Mouse (Mus musculus): ENCODE results near the gene Fam181a. TPM values are rescaled to one million over a fixed set of nuclear protein-coding genes. Genes with fewer than 3 reads are reported as not detected.

The Fam181a gene
- polyA plus RNA-seq, 1 experiment from 2014 or later: 57.7 TPM

DNA sequence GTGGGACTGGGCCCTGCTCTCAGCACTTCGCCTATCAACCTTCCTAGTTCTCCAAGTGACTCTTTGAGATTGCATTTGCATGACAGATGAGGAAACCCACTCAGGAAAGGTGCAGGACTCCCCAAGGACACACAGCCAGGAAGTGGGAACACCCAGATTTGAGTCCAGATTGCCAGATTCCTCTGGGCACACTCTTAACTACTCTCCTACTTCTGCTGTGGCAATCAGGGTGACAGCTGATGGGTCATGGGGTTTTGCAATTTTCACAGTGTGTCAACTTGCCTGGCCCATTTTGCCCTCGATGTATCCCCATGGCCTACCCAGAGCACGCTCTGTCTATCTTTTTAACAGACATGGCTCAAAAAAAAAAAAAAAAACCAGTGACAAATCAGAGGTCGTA, 15.8 kb downstream of the Fam181a start:
- Histone ChIP-seq H3K36me3 (ENCODE audit: control insufficient read depth, insufficient read depth, low read length) (no peaks in the 10 kb centered on the region), H3K4me1 (ENCODE audit: control insufficient read depth, insufficient read depth, low read length) (0 out of 2 replicates have a peak, but pooled peaks cover 4% of the 10 kb centered on the region), H3K27ac (ENCODE audit: low read depth, low read length) (no peak overlapping the region), H3K9me3 (ENCODE audit: control insufficient read depth, low read length) (no peaks in the 10 kb centered on the region), H3K27me3 (ENCODE audit: control insufficient read depth, insufficient read depth, low read length) (peaks cover 15% of the 10 kb centered on the region), H3K9ac (ENCODE audit: low read length) (no peak overlapping the region), H3K4me2 (no peak overlapping the region), H3K4me3 (ENCODE audit: low read depth, low read length) (no peak overlapping the region)
- WGBS: 61% methylated on average over 4 of the region's 4 CpGs
- no peak for DNase-seq (ENCODE audit: low spot score, missing footprints)
- no peak for ATAC-seq (ENCODE audit: low FRiP score)

GRCm38 (mm10) chr12:103327107-103327506, 16.3 kb downstream of the Fam181a start:
- 15% methylated on average over 7 of the region's 7 CpGs for WGBS
- DNase-seq (ENCODE audit: low spot score, missing footprints): no peak

DNA sequence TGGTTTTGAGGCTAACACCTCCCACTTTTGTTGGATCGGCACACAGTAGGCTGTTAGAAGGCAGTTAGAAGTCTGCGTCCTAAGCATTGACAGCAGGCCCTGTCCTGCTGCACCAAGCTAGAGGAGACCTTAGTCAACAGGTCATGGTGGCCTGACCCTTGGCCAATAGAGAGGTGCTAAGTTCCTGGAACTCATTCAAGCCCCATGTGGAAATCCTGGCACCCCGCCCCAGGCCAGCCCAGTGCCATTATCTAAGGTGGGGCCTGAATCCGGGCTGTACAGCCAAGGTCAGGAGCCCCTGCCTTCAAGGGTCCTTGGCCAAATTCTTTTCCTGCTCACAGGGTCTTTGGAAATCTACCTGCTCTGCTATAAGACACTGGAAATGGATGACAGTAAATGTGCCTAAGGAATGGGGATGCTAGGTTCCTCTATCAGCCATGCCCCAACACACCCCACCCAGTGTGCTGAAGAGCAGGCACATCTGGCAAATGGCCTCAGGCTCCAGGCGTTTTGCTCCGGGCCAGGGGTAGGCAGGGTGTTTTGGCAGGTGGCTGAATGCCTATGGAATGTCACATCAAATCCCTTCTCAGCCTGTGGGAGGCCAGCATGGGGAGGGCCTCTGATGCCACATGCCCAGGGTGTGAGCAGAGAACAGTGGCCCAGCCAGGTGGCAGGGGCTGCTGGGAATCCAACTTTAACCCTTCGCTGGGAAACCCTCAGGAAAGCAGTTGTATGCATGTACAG, 17.8 kb downstream of the Fam181a start:
- ATAC-seq (ENCODE audit: low FRiP score) (no peak), DNase-seq (ENCODE audit: low spot score, missing footprints) (no peak)
- Histone ChIP-seq H3K4me1 (ENCODE audit: control insufficient read depth, insufficient read depth, low read length) (0 out of 2 replicates have a peak, but pooled peaks cover 4% of the 10 kb centered on the region), H3K9me3 (ENCODE audit: control insufficient read depth, low read length) (no peaks in the 10 kb centered on the region), H3K36me3 (ENCODE audit: control insufficient read depth, insufficient read depth, low read length) (no peaks in the 10 kb centered on the region), H3K27ac (ENCODE audit: low read depth, low read length) (no peak overlapping the region), H3K4me3 (ENCODE audit: low read depth, low read length) (no peak overlapping the region), H3K4me2 (no peak overlapping the region), H3K27me3 (ENCODE audit: control insufficient read depth, insufficient read depth, low read length) (peaks cover 11% of the 10 kb centered on the region), H3K9ac (ENCODE audit: low read length) (no peak overlapping the region)
- 75% methylated on average over 7 of the region's 7 CpGs for WGBS

More at GRCm38 (mm10) chr12:103327107-103327506, 16.3 kb downstream of the Fam181a start:
- no peak for ATAC-seq (ENCODE audit: low FRiP score)
- H3K4me1 ChIP-seq (ENCODE audit: control insufficient read depth, insufficient read depth, low read length): 0 out of 2 replicates have a peak, but pooled peaks cover 4% of the 10 kb centered on the region
- peaks cover 15% of the 10 kb centered on the region for H3K27me3 ChIP-seq (ENCODE audit: control insufficient read depth, insufficient read depth, low read length)
- no peaks in the 10 kb centered on the region for H3K9me3 ChIP-seq (ENCODE audit: control insufficient read depth, low read length)
- no peak overlapping the region for H3K9ac ChIP-seq (ENCODE audit: low read length)
- no peak overlapping the region for H3K27ac ChIP-seq (ENCODE audit: low read depth, low read length)
- H3K36me3 ChIP-seq (ENCODE audit: control insufficient read depth, insufficient read depth, low read length): no peaks in the 10 kb centered on the region
- H3K4me3 ChIP-seq (ENCODE audit: low read depth, low read length): no peak overlapping the region
- no peak overlapping the region for H3K4me2 ChIP-seq

DNA sequence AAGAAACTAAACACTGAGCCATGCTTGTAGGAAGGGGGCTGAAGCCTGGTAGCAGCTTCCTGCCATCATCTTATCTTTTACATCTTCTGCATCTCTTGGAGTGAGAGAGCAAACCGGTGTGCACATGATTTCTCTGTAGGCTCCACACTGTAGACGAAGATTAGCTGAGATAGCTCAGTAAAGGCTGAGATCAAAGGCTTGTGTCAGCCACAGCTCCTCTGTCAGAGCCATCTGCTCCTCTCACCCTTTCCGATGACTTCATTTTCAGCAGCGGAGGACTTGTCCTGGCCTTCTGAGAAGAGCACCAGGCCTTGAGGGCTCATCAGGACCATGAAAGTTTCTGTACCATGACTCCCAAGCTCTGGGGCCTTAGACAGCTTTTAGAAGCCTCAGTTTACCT, 20.7 kb downstream of the Fam181a start:
- no peak for DNase-seq (ENCODE audit: low spot score, missing footprints)
- H3K4me3 ChIP-seq (ENCODE audit: low read depth, low read length): no peak overlapping the region
- ATAC-seq (ENCODE audit: low FRiP score): no peak
- H3K4me2 ChIP-seq: no peak overlapping the region
- H3K27me3 ChIP-seq (ENCODE audit: control insufficient read depth, insufficient read depth, low read length): no peaks in the 10 kb centered on the region
- no peak overlapping the region for H3K9ac ChIP-seq (ENCODE audit: low read length)
- no peak overlapping the region for H3K27ac ChIP-seq (ENCODE audit: low read depth, low read length)
- 0 out of 2 replicates have a peak, but pooled peaks cover 4% of the 10 kb centered on the region for H3K4me1 ChIP-seq (ENCODE audit: control insufficient read depth, insufficient read depth, low read length)
- no peaks in the 10 kb centered on the region for H3K9me3 ChIP-seq (ENCODE audit: control insufficient read depth, low read length)
- H3K36me3 ChIP-seq (ENCODE audit: control insufficient read depth, insufficient read depth, low read length): no peaks in the 10 kb centered on the region
- 63% methylated on average over 4 of the region's 4 CpGs for WGBS

DNA sequence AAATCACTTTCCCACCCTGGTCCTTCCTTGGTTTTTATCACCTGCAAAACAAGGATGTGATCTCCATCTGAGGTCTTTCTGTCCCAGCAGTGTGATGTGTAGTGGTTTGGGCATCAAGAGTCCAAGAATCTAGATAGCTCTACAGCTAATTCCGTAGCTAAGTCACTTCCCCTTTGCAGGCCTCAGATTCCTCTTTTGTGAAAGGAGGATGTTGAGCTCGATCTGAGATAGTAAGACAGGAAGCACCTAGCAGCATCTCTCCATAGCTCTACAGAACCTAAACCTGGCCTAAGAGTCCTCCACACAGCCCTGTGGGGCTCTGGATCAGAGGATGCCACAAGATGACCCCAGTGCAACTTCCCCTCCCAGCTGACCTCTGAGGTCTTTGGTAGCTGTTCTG, 22.1 kb downstream of the Fam181a start:
- no peaks in the 10 kb centered on the region for H3K36me3 ChIP-seq (ENCODE audit: control insufficient read depth, insufficient read depth, low read length)
- H3K9me3 ChIP-seq (ENCODE audit: control insufficient read depth, low read length): no peaks in the 10 kb centered on the region
- no peak overlapping the region for H3K9ac ChIP-seq (ENCODE audit: low read length)
- no peak overlapping the region for H3K4me2 ChIP-seq
- no peak overlapping the region for H3K4me3 ChIP-seq (ENCODE audit: low read depth, low read length)
- DNase-seq (ENCODE audit: low spot score, missing footprints): no peak
- no peak for ATAC-seq (ENCODE audit: low FRiP score)
- no peaks in the 10 kb centered on the region for H3K4me1 ChIP-seq (ENCODE audit: control insufficient read depth, insufficient read depth, low read length)
- no peak overlapping the region for H3K27ac ChIP-seq (ENCODE audit: low read depth, low read length)
- WGBS: 87% methylated on average over 2 of the region's 2 CpGs
- no peaks in the 10 kb centered on the region for H3K27me3 ChIP-seq (ENCODE audit: control insufficient read depth, insufficient read depth, low read length)

GRCm38 (mm10) chr12:103333426-103333825, 22.7 kb downstream of the Fam181a start:
- no peak overlapping the region for H3K9ac ChIP-seq (ENCODE audit: low read length)
- no peaks in the 10 kb centered on the region for H3K36me3 ChIP-seq (ENCODE audit: control insufficient read depth, insufficient read depth, low read length)
- DNase-seq (ENCODE audit: low spot score, missing footprints) (no peak), ATAC-seq (ENCODE audit: low FRiP score) (no peak)
- no peaks in the 10 kb centered on the region for H3K9me3 ChIP-seq (ENCODE audit: control insufficient read depth, low read length)
- no peak overlapping the region for H3K4me2 ChIP-seq
- H3K27ac ChIP-seq (ENCODE audit: low read depth, low read length): no peak overlapping the region
- H3K4me3 ChIP-seq (ENCODE audit: low read depth, low read length): no peak overlapping the region
- H3K4me1 ChIP-seq (ENCODE audit: control insufficient read depth, insufficient read depth, low read length): no peaks in the 10 kb centered on the region
- WGBS: 93% methylated on average over 15 of the region's 15 CpGs
- H3K27me3 ChIP-seq (ENCODE audit: control insufficient read depth, insufficient read depth, low read length): no peaks in the 10 kb centered on the region

DNA sequence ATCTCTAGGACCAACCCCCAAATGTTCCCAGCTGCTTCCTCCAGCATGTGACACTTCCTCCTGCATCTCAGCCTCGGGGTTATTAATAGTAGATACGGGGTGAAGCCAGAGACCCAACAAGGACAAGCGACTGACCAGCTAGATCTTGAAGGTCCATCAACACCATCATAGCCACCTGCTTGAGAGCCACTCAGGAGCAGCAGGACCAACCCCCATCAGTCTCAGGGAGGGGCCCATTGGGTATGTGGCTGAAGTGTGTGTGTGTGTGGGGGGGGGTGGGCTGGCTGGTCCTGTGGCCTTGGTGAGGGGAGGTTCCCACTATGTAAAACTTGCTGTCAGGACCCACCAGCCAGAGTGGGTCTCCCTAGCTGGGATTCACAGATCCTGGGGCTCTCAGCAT, 26.0 kb downstream of the Fam181a start:
- Histone ChIP-seq H3K4me1 (ENCODE audit: control insufficient read depth, insufficient read depth, low read length) (no peaks in the 10 kb centered on the region), H3K9me3 (ENCODE audit: control insufficient read depth, low read length) (no peaks in the 10 kb centered on the region), H3K27me3 (ENCODE audit: control insufficient read depth, insufficient read depth, low read length) (no peaks in the 10 kb centered on the region), H3K36me3 (ENCODE audit: control insufficient read depth, insufficient read depth, low read length) (no peaks in the 10 kb centered on the region), H3K9ac (ENCODE audit: low read length) (no peak overlapping the region), H3K4me3 (ENCODE audit: low read depth, low read length) (no peak overlapping the region), H3K4me2 (no peak overlapping the region), H3K27ac (ENCODE audit: low read depth, low read length) (no peak overlapping the region)
- no peak for ATAC-seq (ENCODE audit: low FRiP score)
- DNase-seq (ENCODE audit: low spot score, missing footprints): no peak
- 80% methylated on average over 3 of the region's 3 CpGs for WGBS

GRCm38 (mm10) chr12:103338162-103338798, 27.5 kb downstream of the Fam181a start:
- Histone ChIP-seq H3K36me3 (ENCODE audit: control insufficient read depth, insufficient read depth, low read length) (no peaks in the 10 kb centered on the region), H3K9me3 (ENCODE audit: control insufficient read depth, low read length) (no peaks in the 10 kb centered on the region), H3K4me1 (ENCODE audit: control insufficient read depth, insufficient read depth, low read length) (no peaks in the 10 kb centered on the region), H3K9ac (ENCODE audit: low read length) (no peak overlapping the region), H3K27ac (ENCODE audit: low read depth, low read length) (no peak overlapping the region), H3K27me3 (ENCODE audit: control insufficient read depth, insufficient read depth, low read length) (no peaks in the 10 kb centered on the region), H3K4me3 (ENCODE audit: low read depth, low read length) (no peak overlapping the region), H3K4me2 (no peak overlapping the region)
- WGBS: 80% methylated on average over 14 of the region's 14 CpGs
- DNase-seq (ENCODE audit: low spot score, missing footprints) (no peak), ATAC-seq (ENCODE audit: low FRiP score) (0 out of 2 replicates have a peak, but pooled peaks have one; percentile 15)

- Histone ChIP-seq H3K9me3 (ENCODE audit: control insufficient read depth, low read length) (no peaks in the 10 kb centered on the region), H3K9ac (ENCODE audit: low read length) (no peak overlapping the region), H3K36me3 (ENCODE audit: control insufficient read depth, insufficient read depth, low read length) (no peaks in the 10 kb centered on the region), H3K4me2 (no peak overlapping the region), H3K27ac (ENCODE audit: low read depth, low read length) (no peak overlapping the region), H3K4me3 (ENCODE audit: low read depth, low read length) (no peak overlapping the region), H3K27me3 (ENCODE audit: control insufficient read depth, insufficient read depth, low read length) (no peaks in the 10 kb centered on the region), H3K4me1 (ENCODE audit: control insufficient read depth, insufficient read depth, low read length) (no peaks in the 10 kb centered on the region)
- no peak for ATAC-seq (ENCODE audit: low FRiP score)
- no peak for DNase-seq (ENCODE audit: low spot score, missing footprints)
- WGBS: 90% methylated on average over 5 of the region's 5 CpGs
These were observed 30.4 kb downstream of the Fam181a start for GRCm38 (mm10) chr12:103341212-103341611.
